Mouse (Mus musculus) midbrain, embryonic 10.5 days (tissue): ENCODE measurements around the gene Stim1. TPM values are rescaled to one million over a fixed set of nuclear protein-coding genes. Genes with fewer than 3 reads are reported as not detected.
A peak's percentile ranks its signal among the peaks of the same experiment; 100 is the strongest.
"Not testable (repeated sequence)": the region's sequence is repeated elsewhere in the genome, so short reads cannot be mapped to it uniquely, and the experiment has no call there.

Experiments used
- DNase-seq: peaks from one replicate; pipeline ENCODE4 v3.0.0-alpha.2; 2017; ENCODE audit warnings: low spot score
- H3K27ac ChIP-seq: fragments of 300-500 bp; sonication (generic); replicated peaks from 2 replicates; pipeline ENCODE4 v1.5.1; 2016; ENCODE audit warnings: mild to moderate bottlenecking
- H3K27me3 ChIP-seq: fragments of 300-500 bp; sonication (generic); 2 replicates; pipeline ENCODE4 v1.6.1; 2016; ENCODE audit warnings: low read depth, mild to moderate bottlenecking; ENCODE audit not compliant: poor library complexity, severe bottlenecking
- H3K36me3 ChIP-seq: fragments of 300-500 bp; sonication (generic); 2 replicates; pipeline ENCODE4 v1.6.1; 2016; ENCODE audit warnings: mild to moderate bottlenecking, moderate library complexity
- H3K4me1 ChIP-seq: fragments of 300-500 bp; sonication (generic); 2 replicates; pipeline ENCODE4 v1.6.1; 2016
- H3K4me3 ChIP-seq: fragments of 300-500 bp; sonication (generic); 2 replicates; pipeline ENCODE4 v1.5.1; 2016; ENCODE audit warnings: mild to moderate bottlenecking, moderate library complexity
- H3K9me3 ChIP-seq: fragments of 300-500 bp; sonication (generic); replicated peaks from 2 replicates; pipeline ENCODE4 v1.6.1; 2016; ENCODE audit warnings: mild to moderate bottlenecking
- WGBS: fragments of 180-500 bp; shearing (Covaris S2); methylation state at CpG from one replicate; pipeline ENCODE4 v1.1.7; 2016; 5-methylcytosine and 5-hydroxymethylcytosine counted together
- polyA plus RNA-seq: library from polyadenylated mRNA; unstranded; fragments of >200 nt; fragmentation: Nextera tagmentation; extraction: Ambion mirVana; gene quantifications from 2 replicates; pipeline ENCODE4 v1.2.1, GENCODE M21; 2016

The Stim1 gene
- polyA plus RNA-seq, 1 experiment from 2014 or later: 11.7 TPM

DNA sequence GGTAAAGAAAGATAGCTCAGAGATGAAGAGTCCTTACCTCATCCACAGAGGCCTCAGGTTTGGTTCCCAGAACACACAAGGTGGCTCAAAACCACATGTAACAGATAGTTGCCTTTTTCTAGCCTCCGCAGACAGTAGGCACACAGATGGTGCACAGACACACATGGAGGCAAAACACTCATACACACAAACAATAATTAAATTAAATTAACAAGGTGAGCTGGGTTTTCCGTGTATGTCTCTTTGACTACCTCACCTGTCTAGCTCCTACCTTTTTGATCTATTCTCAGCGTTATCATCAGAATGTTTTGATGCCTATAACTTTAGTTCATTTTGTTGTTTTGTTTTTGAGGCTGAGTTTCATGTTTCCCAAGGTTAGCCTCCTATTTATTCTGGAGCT is 11.7 kb upstream of the Stim1 start, which contains the start of gene Rhog:
Gene Rhog (minus strand): TSS at position 101 of the 400 bp plus-strand sequence.
- H3K4me3 ChIP-seq: no peak within 1 kb of the TSS
- 85% methylated on average over 3 of the region's 3 CpGs for WGBS
- H3K9me3 ChIP-seq: no peaks in the 10 kb centered on the region

DNA sequence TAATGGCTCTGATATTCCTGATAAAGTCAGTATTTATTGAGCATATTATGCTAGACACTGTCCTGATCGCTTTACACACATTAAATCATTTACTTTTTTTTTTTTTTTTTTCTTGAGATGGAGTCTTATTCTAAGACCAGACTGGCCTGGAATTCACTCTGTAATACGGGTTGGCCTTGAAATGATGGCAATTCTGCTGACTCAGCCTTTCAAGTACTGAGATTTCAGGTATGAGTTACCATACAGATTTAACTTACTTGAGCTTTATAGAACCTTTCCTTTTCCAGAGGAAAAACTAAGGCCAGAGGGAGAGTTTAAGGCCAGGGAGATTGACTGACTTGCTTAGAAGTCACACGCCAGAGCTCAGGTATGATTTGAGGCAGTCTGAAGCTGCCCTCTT is 11.0 kb upstream of the Stim1 start:
- Histone ChIP-seq H3K27ac (no peak overlapping the region), H3K27me3 (no peaks in the 10 kb centered on the region), H3K36me3 (no peaks in the 10 kb centered on the region), H3K4me3 (no peak overlapping the region), H3K4me1 (no peaks in the 10 kb centered on the region), H3K9me3 (no peaks in the 10 kb centered on the region)
- no peak for DNase-seq
- WGBS: 83% methylated on average over 3 of the region's 3 CpGs

More for the DNA sequence above, 11.7 kb upstream of the Stim1 start, which contains the start of gene Rhog:
- no peaks in the 10 kb centered on the region for H3K36me3 ChIP-seq
- no peak for DNase-seq
- no peak within 1 kb of the TSS for H3K27ac ChIP-seq
- peaks cover 4% of the 10 kb centered on the region for H3K4me1 ChIP-seq
- no peaks in the 10 kb centered on the region for H3K27me3 ChIP-seq

DNA sequence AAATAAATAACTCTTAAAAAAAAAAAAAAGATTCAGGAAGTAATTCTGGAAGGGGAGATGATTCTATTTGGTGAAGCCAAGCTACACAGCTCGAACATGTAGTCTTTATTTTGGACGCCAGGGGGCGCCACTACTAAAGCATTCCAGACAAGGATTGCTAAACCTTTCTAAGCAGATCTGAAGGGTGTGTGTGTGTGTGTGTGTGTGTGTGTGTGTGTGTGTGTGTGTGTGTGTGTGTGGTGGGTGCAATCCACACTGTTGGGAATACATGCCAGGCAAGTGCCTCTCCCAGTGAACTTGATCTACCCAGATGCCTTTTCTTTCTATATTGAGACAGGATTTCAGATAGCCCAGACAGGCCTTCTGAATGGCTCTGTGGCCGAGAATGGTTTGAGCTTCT is 9.4 kb upstream of the Stim1 start:
- WGBS: 19% methylated on average over 4 of the region's 4 CpGs
- peak; percentile 80 for DNase-seq

DNA sequence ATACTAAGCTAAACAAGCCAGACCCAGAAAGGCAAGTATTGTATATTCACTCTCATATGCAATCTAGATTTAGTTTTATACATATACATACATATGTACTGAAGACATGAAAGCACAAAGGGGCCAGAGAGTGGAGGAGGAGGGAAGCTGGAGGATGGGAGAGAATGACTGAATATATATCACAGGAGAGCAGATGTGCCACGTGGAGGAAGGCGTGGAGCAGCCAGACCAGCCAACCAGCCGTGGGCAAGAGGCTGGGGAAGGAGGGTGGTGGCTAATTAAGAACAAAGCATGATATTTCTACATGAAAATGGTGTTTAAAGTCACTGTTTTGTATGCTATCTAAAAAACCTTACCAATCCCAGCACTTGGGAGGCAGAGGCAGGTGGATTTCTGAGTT is 8.9 kb upstream of the Stim1 start:
- Histone ChIP-seq H3K36me3 (no peaks in the 10 kb centered on the region), H3K27ac (no peak overlapping the region), H3K27me3 (no peaks in the 10 kb centered on the region), H3K4me3 (no peak overlapping the region), H3K9me3 (no peaks in the 10 kb centered on the region), H3K4me1 (no peaks in the 10 kb centered on the region)
- DNase-seq: no peak
- 88% methylated on average over 3 of the region's 3 CpGs for WGBS

More for the DNA sequence above, 9.4 kb upstream of the Stim1 start:
- Histone ChIP-seq H3K9me3 (no peaks in the 10 kb centered on the region), H3K4me3 (no peak overlapping the region), H3K27me3 (no peaks in the 10 kb centered on the region), H3K36me3 (no peaks in the 10 kb centered on the region), H3K27ac (no peak overlapping the region), H3K4me1 (no peaks in the 10 kb centered on the region)

DNA sequence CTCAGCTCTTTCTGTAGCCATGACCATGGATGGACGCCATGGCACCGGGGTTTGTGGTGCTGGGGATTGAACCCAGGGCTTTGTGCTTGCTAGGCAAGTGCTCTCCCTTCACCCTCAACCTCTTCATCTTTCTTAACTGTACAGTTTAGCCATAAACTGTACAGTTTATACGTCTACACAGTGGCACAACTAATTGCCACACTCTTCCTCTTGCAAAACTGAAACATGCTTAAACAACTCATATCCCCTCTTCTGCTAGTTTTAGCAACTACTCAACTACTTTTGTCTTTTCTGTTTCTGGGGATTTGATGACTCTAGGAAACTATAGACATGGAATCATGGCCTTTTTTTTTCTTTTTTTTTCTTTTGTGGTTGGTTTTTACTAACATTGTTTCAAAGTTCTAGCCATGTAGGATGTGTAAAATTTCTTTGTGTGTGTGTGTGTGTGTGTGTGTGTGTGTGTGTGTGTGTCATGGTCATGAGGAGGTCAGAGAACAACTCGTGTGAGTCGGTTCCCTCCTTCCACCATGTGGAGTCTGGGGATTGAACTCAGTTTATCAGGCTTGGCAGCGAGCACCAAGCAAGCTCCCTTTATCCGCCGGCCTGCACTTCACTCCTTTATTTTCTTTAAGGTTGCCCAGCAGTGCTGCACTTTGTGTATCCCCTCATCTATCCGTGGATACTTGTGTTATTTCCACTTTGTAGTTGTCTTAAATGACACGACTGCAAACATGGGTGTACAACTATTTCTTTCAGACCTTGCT is 7.7 kb upstream of the Stim1 start:
- no peaks in the 10 kb centered on the region for H3K27me3 ChIP-seq
- no peaks in the 10 kb centered on the region for H3K4me1 ChIP-seq
- H3K9me3 ChIP-seq: no peaks in the 10 kb centered on the region
- no peaks in the 10 kb centered on the region for H3K36me3 ChIP-seq
- no peak overlapping the region for H3K4me3 ChIP-seq
- WGBS: 88% methylated on average over 10 of the region's 10 CpGs
- no peak for DNase-seq
- no peak overlapping the region for H3K27ac ChIP-seq

DNA sequence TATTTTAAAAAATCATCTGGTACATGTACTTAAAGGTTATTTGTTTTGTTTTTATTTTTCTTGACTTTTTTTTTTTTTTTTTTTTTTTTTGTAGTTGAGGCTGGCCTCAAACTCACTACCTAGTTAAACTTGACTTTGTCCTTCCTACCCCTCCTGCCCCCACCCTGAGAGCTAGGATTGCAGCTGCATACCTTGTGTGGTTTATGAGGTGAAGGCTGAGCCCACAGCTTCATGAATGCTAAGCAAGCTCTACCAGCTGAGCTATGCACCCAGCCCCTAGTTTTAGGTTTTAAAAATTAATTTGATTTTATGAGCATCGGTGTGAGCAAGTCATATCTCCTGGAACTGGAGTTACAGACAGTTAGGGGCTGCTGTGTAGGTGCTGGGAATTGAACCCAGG is 7.1 kb upstream of the Stim1 start:
- 92% methylated on average over 1 of the region's 1 CpGs for WGBS
- H3K4me1 ChIP-seq: no peaks in the 10 kb centered on the region
- H3K36me3 ChIP-seq: no peaks in the 10 kb centered on the region
- H3K27ac ChIP-seq: no peak overlapping the region
- no peak overlapping the region for H3K4me3 ChIP-seq
- no peaks in the 10 kb centered on the region for H3K27me3 ChIP-seq
- no peak for DNase-seq
- H3K9me3 ChIP-seq: no peaks in the 10 kb centered on the region

DNA sequence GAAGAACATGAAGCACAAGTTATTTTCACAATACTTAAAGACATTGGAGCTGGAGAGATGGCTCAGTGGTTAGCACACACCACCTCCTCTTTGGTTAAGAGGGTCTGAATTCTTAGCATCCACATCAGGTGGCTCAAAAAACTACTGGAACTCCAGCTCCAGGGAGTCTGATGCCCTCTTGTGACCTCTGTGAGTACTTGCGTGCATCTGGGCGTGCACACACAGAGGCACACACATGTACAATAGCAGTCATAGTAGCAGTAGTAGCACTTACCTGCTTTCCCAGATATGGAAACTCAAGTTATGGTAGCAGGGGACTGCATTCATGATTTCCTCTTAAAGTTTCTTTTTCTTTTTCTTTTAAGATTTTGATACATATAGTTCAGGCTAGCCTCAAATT is 4.6 kb upstream of the Stim1 start:
- no peaks in the 10 kb centered on the region for H3K9me3 ChIP-seq
- WGBS: 81% methylated on average over 2 of the region's 2 CpGs
- peaks cover under 1% of the 10 kb centered on the region for H3K4me1 ChIP-seq
- H3K4me3 ChIP-seq: no peak overlapping the region
- peaks cover 2% of the 10 kb centered on the region for H3K27me3 ChIP-seq
- no peak overlapping the region for H3K27ac ChIP-seq
- DNase-seq: no peak
- H3K36me3 ChIP-seq: no peaks in the 10 kb centered on the region

DNA sequence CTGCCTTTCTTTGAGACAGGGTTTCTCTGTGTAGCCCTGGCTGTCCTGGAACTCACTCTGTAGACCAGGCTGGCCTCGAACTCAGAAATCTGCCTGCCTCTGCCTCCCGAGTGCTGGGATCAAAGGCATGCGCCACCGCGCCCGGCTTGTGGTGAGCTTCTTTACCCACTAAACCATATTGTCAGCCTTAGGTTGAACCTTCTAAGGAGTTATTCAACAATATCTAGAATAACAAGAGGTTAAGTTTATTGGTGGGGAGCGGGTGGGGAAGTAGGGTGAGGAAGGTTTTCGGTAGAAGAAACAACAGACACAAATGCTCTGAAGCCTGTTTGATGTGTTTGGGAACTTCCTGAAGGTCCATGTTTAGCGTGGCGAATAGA is 1.6 kb upstream of the Stim1 start:
- H3K27me3 ChIP-seq: peaks cover 24% of the 10 kb centered on the region
- not testable (repeated sequence) for H3K27ac ChIP-seq, DNase-seq, H3K9me3 ChIP-seq, H3K36me3 ChIP-seq, H3K4me3 ChIP-seq
- WGBS: 96% methylated on average over 10 of the region's 10 CpGs
- H3K4me1 ChIP-seq: peaks cover 11% of the 10 kb centered on the region

DNA sequence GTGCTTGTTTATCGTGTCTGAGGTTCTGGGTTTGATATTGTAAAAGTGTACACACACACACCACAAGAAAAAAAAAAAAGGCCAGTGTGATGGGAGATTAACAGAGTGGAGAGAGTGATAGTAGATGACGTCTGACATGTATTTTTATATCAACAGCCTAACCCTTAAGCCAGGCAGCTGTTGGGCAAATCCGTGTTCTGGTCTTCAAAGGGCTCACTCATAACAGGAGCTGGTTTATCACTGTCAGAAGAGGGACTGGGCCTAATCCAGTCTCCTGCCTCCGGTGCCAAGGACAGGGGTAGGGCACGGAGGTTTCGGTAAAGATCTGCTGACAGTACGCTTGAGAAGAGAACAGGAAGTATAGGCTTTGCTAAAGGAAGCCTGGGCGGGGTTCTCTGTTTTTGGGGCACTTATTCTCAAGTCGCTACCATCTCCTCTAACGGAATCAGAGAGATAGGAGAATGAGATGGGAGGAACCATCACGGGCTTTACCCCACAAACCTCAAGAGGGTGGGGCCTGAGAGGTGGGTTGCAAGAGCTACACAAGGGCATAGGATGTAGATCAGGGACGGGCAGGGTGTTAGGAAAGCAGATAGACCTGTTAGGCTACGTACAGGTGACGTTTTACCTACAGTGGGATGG is 1.1 kb upstream of the Stim1 start:
- peak overlapping the region; percentile 91 for H3K4me3 ChIP-seq
- DNase-seq: no peak
- 50% methylated on average over 14 of the region's 14 CpGs for WGBS

DNA sequence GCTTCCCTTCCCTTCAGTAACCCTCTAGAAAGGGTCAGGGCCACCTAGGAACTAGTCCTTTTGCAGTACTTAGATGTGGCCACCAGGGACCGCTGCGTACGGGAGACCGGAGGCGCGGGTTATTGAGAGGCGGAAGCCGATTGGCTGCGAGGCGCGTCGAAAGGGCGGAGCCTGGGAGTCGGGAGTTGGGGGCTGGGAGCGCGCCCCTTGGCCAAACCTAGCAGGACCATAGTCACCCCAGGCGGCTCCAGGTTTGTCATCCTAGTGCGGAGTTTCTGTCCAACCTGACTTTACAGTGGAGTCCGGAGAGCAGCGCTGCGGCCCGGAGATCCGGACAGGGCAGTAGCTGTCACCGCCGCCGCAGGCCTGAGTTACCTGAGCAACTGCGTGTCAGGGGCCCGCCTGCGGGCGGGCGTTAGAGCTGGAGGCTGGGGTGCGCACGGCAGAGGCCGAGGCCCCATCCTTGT is 460 bp upstream of the Stim1 start:
- H3K27me3 ChIP-seq: peaks cover 24% of the 10 kb centered on the region
- H3K4me3 ChIP-seq: peak overlapping the region; percentile 91
- H3K9me3 ChIP-seq: no peaks in the 10 kb centered on the region
- peaks cover 11% of the 10 kb centered on the region for H3K4me1 ChIP-seq
- peak overlapping the region; percentile 83 for H3K27ac ChIP-seq
- peak; percentile 95 for DNase-seq
- WGBS: under 1% methylated on average over 34 of the region's 34 CpGs
- H3K36me3 ChIP-seq: no peaks in the 10 kb centered on the region

More for the DNA sequence above, 1.1 kb upstream of the Stim1 start:
- Histone ChIP-seq H3K9me3 (no peaks in the 10 kb centered on the region), H3K4me1 (peaks cover 11% of the 10 kb centered on the region), H3K27me3 (peaks cover 24% of the 10 kb centered on the region), H3K36me3 (no peaks in the 10 kb centered on the region), H3K27ac (no peak overlapping the region)

DNA sequence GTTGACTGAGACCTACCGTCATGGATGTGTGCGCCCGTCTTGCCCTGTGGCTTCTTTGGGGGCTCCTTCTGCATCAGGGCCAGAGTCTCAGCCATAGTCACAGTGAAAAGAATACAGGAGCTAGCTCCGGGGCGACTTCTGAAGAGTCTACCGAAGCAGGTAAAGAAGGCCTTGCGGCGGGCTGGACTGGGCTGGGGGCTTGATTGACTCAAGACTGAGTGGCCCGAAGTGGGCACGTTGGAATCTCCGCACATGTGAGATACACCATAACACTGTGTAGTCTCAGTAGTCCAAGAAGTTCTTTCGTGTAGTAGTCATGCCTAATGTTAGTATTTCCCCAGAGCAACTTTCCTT is 766 bp downstream of the Stim1 start:
- Histone ChIP-seq H3K27ac (peak overlapping the region; percentile 83), H3K4me3 (peak overlapping the region; percentile 91), H3K4me1 (peaks cover 11% of the 10 kb centered on the region)

DNA sequence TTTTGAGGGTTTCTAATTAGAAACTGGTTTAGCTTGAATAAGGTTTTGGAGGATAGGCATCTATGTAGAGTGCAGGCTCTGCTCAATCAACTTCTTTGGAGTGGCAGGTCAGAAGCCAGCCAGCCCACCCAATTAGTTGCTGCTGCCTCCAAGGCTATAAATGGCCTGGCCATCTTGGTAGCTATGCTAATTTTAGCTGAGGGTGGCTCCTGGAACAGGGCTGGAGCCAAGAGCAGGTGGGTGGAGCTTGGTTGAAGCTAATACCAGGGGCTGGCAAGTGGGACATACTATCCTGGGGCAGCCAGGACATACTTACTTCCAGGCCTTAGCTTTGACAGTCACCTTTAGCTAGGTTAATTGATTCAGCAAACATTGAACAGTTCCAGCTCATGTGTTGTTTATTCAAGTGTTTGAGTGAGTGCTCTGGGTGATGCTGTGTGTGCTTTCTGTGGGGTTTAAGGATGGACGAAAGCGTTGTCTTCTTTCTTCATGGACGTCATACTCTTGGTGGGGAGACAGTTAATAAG is 4.9 kb downstream of the Stim1 start:
- Histone ChIP-seq H3K36me3 (no peaks in the 10 kb centered on the region), H3K4me1 (peaks cover 11% of the 10 kb centered on the region), H3K27ac (no peak overlapping the region), H3K4me3 (no peak overlapping the region), H3K9me3 (no peaks in the 10 kb centered on the region), H3K27me3 (peaks cover 24% of the 10 kb centered on the region)
- WGBS: 88% methylated on average over 3 of the region's 3 CpGs
- DNase-seq: no peak

More for the DNA sequence above, 766 bp downstream of the Stim1 start:
- DNase-seq: no peak
- Histone ChIP-seq H3K36me3 (no peaks in the 10 kb centered on the region), H3K9me3 (no peaks in the 10 kb centered on the region), H3K27me3 (peaks cover 24% of the 10 kb centered on the region)
- 7% methylated on average over 12 of the region's 12 CpGs for WGBS

DNA sequence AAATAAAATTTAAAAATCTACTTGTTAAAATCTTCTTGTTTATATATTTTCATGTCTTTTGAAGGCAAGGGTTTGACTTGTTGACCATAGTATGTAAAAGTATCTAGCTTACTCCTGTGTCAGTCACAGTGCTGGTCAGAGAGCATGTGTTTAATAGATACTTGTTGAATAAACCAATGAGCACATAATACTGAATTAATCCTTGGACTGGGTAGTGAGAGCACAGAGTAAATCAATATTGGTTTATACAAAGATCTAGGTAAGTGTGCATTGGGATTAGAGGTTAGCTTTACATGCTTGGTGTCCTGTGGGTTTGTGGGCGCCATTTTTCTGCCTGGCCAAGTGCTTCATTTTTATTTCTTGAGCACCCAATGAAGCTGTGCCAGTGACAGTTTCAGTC is 13.8 kb downstream of the Stim1 start:
- Histone ChIP-seq H3K4me1 (no peaks in the 10 kb centered on the region), H3K36me3 (no peaks in the 10 kb centered on the region), H3K4me3 (no peak overlapping the region), H3K27ac (no peak overlapping the region), H3K27me3 (no peaks in the 10 kb centered on the region), H3K9me3 (no peaks in the 10 kb centered on the region)
- WGBS: 82% methylated on average over 1 of the region's 1 CpGs
- no peak for DNase-seq
